Mouse (Mus musculus) MEL (cell line): ENCODE measurements around the gene Smtnl2.

Source experiments
- CTCF ChIP-seq, 3 experiments: IDR thresholded peaks in 2 of 3; conservative IDR thresholded peaks in 1 of 3; 2 replicates each; pipeline ENCODE4 v1.5.1; 2011 to 2012; ENCODE audit warnings: low read length in 3 of 3, low read depth in 2 of 3, mild to moderate bottlenecking in 2 of 3, improper control_type of control experiment in 1 of 3, inconsistent platforms in 1 of 3, mixed read lengths in 1 of 3, moderate library complexity in 1 of 3; ENCODE audit not compliant: control insufficient read depth in 1 of 3, insufficient read depth in 1 of 3, poor library complexity in 1 of 3, severe bottlenecking in 1 of 3
- GATA1 ChIP-seq: IDR thresholded peaks from 2 replicates; pipeline ENCODE4 v1.6.1; 2011; ENCODE audit warnings: low read depth, low read length, improper control_type of control experiment
- MEF2A ChIP-seq: IDR thresholded peaks from 2 replicates; pipeline ENCODE4 v1.6.1; 2014; ENCODE audit warnings: low read depth, mild to moderate bottlenecking, inconsistent platforms, low read length, improper control_type of control experiment; ENCODE audit not compliant: poor library complexity, insufficient replicate concordance, severe bottlenecking; ENCODE audit errors: extremely low read depth
- POLR2A ChIP-seq, 2 experiments: IDR thresholded peaks; 2 replicates each; pipeline ENCODE4 v1.6.1; 2011 to 2012; ENCODE audit warnings: low read length in 2 of 2, mild to moderate bottlenecking in 2 of 2, control low read depth in 1 of 2, improper control_type of control experiment in 1 of 2, low read depth in 1 of 2, moderate library complexity in 1 of 2; ENCODE audit not compliant: control insufficient read depth in 1 of 2, insufficient read depth in 1 of 2, poor library complexity in 1 of 2
- POLR2AphosphoS5 ChIP-seq: IDR thresholded peaks from 2 replicates; pipeline ENCODE4 v1.6.1; 2012; ENCODE audit warnings: low read depth, borderline replicate concordance, mild to moderate bottlenecking, inconsistent platforms, low read length, moderate library complexity, mixed read lengths
- RAD21 ChIP-seq: IDR thresholded peaks from 2 replicates; pipeline ENCODE4 v1.6.1; 2011; ENCODE audit warnings: mild to moderate bottlenecking, low read depth, low read length, improper control_type of control experiment
- RCOR1 ChIP-seq: IDR thresholded peaks from 2 replicates; pipeline ENCODE4 v1.6.1; 2012; ENCODE audit warnings: low read depth, mild to moderate bottlenecking, inconsistent platforms, low read length, improper control_type of control experiment
- SMC3 ChIP-seq: IDR thresholded peaks from 2 replicates; pipeline ENCODE4 v1.6.1; 2011; ENCODE audit warnings: low read depth, low read length, improper control_type of control experiment
- TAL1 ChIP-seq: IDR thresholded peaks from 2 replicates; pipeline ENCODE4 v1.6.1; 2012; ENCODE audit warnings: mild to moderate bottlenecking, inconsistent platforms, low read length, moderate library complexity, mixed read lengths
- TCF12 ChIP-seq: IDR thresholded peaks from 2 replicates; pipeline ENCODE4 v1.6.1; 2014; ENCODE audit warnings: low read depth, mild to moderate bottlenecking, inconsistent platforms, low read length, improper control_type of control experiment, moderate library complexity
- USF1 ChIP-seq: IDR thresholded peaks from 2 replicates; pipeline ENCODE4 v1.6.1; 2014; ENCODE audit warnings: low read depth, mild to moderate bottlenecking, inconsistent platforms, low read length, improper control_type of control experiment, moderate library complexity
- ZMIZ1 ChIP-seq: IDR thresholded peaks from 2 replicates; pipeline ENCODE4 v1.6.1; 2012; ENCODE audit warnings: low read depth, mild to moderate bottlenecking, inconsistent platforms, low read length, improper control_type of control experiment, moderate library complexity

DNA sequence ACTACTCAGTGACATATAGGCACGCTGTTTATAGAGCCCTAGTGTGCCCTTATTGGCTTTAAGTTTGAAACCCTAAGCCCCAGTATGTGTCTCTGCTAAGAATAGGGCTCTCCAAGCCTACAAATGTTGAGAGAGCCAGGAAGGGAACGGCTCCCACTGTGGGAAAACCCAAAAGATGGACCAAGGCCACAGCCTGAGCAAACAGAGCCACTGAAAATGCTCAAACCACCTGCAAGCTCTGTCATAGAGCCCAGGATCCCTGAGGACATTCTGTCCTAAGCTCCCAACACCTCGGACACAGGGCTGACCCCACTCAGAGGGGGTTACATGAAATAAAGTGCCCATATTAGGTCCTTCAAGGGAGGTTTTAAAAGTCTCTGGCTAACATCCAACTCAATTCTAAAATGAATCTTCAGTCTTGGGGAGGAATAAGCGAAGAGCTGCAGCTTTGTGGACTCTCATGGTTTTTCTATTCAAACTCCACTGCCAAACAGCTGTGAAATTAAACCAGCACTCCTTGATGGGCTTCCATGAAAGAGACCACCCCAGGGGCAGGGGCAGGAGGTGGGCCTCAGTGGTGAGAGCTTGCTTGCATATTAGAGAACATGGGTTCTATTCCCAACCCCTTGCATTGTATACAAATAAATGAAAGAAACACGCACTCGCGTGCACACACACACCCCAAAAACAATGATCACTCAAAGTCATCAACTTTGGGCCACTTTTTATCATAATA is 21.9 kb downstream of the Smtnl2 start:
- TF ChIP-seq RAD21 (no peak), USF1 (no peak), CTCF (IDR thresholded peaks at IDR 0.05 in 2 of 3, conservative IDR thresholded peaks at IDR 0.05 in 1 of 3; ENCODE audit: control insufficient read depth in 1 of 3, insufficient read depth in 1 of 3, low read depth in 2 of 3, low read length in 3 of 3, poor library complexity in 1 of 3, severe bottlenecking in 1 of 3) (no peak), GATA1 (no peak), TAL1 (no peak), RCOR1 (no peak), POLR2AphosphoS5 (no peak), TCF12 (no peak), POLR2A (IDR thresholded peaks at IDR 0.05; ENCODE audit: control insufficient read depth in 1 of 2, insufficient read depth in 1 of 2, low read depth in 1 of 2, low read length in 2 of 2, poor library complexity in 1 of 2) (no peak), SMC3 (no peak), ZMIZ1 (no peak), MEF2A (no peak)
